Mouse (Mus musculus) C2C12 (cell line): ENCODE measurements at regions not wholly inside any gene's neighbourhood (a gene's known extent, or its start where the extent isn't known, plus 50 kb on each side); places are given as distances from the start of the nearest gene placed in this dataset.

Experiments used
- CTCF ChIP-seq: IDR thresholded peaks from one replicate; pipeline ENCODE4 v1.5.1; 2011; ENCODE audit not compliant: control insufficient read depth, insufficient read depth, insufficient read length
- MAX ChIP-seq: IDR thresholded peaks from one replicate; pipeline ENCODE4 v1.6.1; 2011; ENCODE audit warnings: mild to moderate bottlenecking, control low read depth
- USF1 ChIP-seq: IDR thresholded peaks from one replicate; pipeline ENCODE4 v1.6.1; 2011; ENCODE audit warnings: low read depth, mild to moderate bottlenecking, control low read depth, moderate library complexity

- TF ChIP-seq CTCF (no peak), USF1 (no peak), MAX (no peak)
Observed at GRCm38 (mm10) chr15:56531529-56531928, 945.9 kb downstream of the Slc22a22 start.
